Mouse (Mus musculus): ENCODE results near the gene Pfas. TPM values are rescaled to one million over a fixed set of nuclear protein-coding genes. Genes with fewer than 3 reads are reported as not detected.

Pfas gene
- polyA plus RNA-seq, 1 experiment = 22.7 TPM

DNA sequence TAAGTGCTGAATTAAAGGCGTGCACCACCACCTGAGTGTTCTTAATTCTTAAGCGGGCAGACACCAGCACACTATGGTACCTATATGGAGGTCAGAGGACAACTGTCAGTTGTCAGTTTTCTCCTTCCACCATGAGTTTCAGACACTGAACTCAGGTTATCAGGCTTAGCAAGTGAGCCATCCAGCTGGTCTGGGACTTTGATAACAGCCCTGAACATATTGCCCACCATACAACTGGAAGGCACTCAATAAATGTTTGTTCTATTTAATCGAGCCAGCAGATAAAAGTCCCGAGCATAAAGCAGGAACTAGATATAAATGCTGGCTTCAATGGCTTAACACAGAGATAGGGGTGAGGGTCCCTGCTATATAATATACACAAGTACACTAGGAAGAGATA, 11.2 kb downstream of the Pfas start:
- Histone ChIP-seq H3K27ac (ENCODE audit: insufficient read depth, low read length) (no peak overlapping the region), H3K4me3 (ENCODE audit: insufficient read depth, low read length) (no peak overlapping the region), H3K4me1 (ENCODE audit: control insufficient read depth, insufficient read depth, low read length) (no peaks in the 10 kb centered on the region)
- no peak for TF ChIP-seq POLR2A (IDR thresholded peaks at IDR 0.05; ENCODE audit: low read depth, low read length)
- TF ChIP-seq CTCF (IDR thresholded peaks at IDR 0.05; ENCODE audit: borderline replicate concordance, insufficient read depth, low read length) = no peak

DNA sequence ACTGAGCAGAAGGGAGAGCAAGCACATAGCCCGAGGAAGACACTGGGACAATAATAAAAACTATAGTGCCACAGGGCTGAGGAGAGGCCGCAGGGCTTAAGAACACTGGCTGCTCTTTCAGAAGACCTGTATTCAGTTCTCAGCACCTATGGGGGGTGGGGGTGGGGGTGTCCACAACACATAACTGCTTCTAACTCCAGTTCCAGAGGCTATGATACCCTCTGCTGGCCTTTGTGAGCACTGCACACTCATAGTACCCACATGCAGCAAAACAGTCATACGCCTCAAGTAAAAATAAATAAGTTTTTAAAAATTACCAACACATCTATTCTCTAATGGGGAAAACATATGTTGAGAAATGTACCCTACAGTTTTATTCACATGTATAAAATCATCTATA, 13.9 kb downstream of the Pfas start:
- H3K27ac ChIP-seq (ENCODE audit: insufficient read depth, low read length) = no peak overlapping the region
- TF ChIP-seq CTCF (IDR thresholded peaks at IDR 0.05; ENCODE audit: borderline replicate concordance, insufficient read depth, low read length) (no peak), POLR2A (IDR thresholded peaks at IDR 0.05; ENCODE audit: low read depth, low read length) (no peak)
- H3K4me3 ChIP-seq (ENCODE audit: insufficient read depth, low read length) = no peak overlapping the region
- H3K4me1 ChIP-seq (ENCODE audit: control insufficient read depth, insufficient read depth, low read length) = no peaks in the 10 kb centered on the region

DNA sequence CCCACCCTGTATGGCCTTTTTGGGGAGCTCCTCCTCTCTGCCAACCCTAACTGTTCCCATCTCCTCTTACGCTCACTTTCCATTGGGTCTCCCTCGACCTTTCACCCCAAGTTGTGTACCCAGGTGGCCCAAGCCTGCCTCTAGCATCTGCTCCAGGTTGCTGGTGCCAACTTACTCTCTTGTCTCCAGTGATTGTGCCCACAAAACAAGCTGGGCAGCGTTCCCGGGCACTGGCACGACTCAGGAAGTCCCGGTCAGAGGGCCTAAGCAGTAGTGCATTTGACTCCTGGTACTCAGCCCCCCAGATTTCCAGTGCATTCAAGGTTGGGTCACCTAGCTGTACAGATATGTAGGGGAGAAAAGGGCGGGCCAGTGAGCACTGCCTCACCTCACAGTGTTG, 15.1 kb downstream of the Pfas start:
- no peaks in the 10 kb centered on the region for H3K4me1 ChIP-seq (ENCODE audit: control insufficient read depth, insufficient read depth, low read length)
- no peak for TF ChIP-seq CTCF (IDR thresholded peaks at IDR 0.05; ENCODE audit: borderline replicate concordance, insufficient read depth, low read length)
- no peak for TF ChIP-seq POLR2A (IDR thresholded peaks at IDR 0.05; ENCODE audit: low read depth, low read length)
- no peak overlapping the region for H3K27ac ChIP-seq (ENCODE audit: insufficient read depth, low read length)
- no peak overlapping the region for H3K4me3 ChIP-seq (ENCODE audit: insufficient read depth, low read length)

DNA sequence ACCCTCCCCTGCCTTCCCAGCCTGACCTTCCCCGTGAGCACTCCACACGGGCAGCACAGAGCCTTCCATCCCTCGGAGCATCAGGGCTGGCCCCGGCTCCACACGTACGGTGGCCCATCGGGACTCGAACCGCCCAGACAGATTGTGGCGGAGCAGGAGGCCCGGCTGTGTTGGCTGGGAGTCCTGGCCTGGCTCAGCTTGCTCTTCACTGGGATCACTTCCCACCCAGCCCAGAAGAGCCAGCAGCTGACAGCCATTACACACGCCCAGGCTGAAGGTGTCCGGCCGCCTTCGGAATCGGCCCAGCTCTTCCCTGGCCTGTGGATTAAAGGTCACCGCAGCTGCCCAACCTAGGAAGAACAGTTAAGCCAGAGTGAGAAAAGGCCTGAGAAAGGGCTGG, 19.9 kb downstream of the Pfas start:
- no peak for TF ChIP-seq POLR2A (IDR thresholded peaks at IDR 0.05; ENCODE audit: low read depth, low read length)
- no peak for TF ChIP-seq CTCF (IDR thresholded peaks at IDR 0.05; ENCODE audit: borderline replicate concordance, insufficient read depth, low read length)
- no peak overlapping the region for H3K27ac ChIP-seq (ENCODE audit: insufficient read depth, low read length)
- no peak overlapping the region for H3K4me3 ChIP-seq (ENCODE audit: insufficient read depth, low read length)
- H3K4me1 ChIP-seq (ENCODE audit: control insufficient read depth, insufficient read depth, low read length) = no peaks in the 10 kb centered on the region

DNA sequence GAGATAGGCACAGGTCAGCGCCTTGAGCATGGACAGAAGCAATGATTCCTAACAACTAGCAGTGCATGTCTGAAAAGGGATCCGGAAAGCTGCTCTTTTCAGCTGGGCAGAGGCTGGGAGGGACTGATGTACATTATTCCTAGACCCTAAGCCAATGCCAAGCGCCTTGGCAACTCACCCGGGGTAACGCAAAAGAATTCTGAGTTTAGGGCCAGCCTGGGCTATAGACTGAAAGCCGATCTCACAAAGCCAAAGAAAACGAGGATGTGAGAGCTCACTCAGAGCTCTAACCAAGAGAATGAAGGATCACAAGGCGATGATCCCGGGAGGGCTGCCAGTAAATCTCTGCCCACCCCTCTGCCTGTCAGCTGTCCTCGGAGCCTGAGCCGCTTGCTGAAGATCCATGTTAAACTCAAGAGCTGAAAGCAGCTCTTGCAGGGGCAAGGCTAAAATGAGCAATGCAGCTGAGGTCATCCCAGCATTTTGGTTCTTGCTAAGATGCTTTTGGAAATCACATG, 20.8 kb downstream of the Pfas start:
- no peak overlapping the region for H3K4me3 ChIP-seq (ENCODE audit: insufficient read depth, low read length)
- no peak overlapping the region for H3K27ac ChIP-seq (ENCODE audit: insufficient read depth, low read length)
- TF ChIP-seq POLR2A (IDR thresholded peaks at IDR 0.05; ENCODE audit: low read depth, low read length) = no peak
- no peak for TF ChIP-seq CTCF (IDR thresholded peaks at IDR 0.05; ENCODE audit: borderline replicate concordance, insufficient read depth, low read length)
- H3K4me1 ChIP-seq (ENCODE audit: control insufficient read depth, insufficient read depth, low read length) = no peaks in the 10 kb centered on the region

- Histone ChIP-seq H3K4me3 (ENCODE audit: insufficient read depth, low read length) (no peak overlapping the region), H3K4me1 (ENCODE audit: control insufficient read depth, insufficient read depth, low read length) (no peaks in the 10 kb centered on the region), H3K27ac (ENCODE audit: insufficient read depth, low read length) (no peak overlapping the region)
- TF ChIP-seq POLR2A (IDR thresholded peaks at IDR 0.05; ENCODE audit: low read depth, low read length) (no peak), CTCF (IDR thresholded peaks at IDR 0.05; ENCODE audit: borderline replicate concordance, insufficient read depth, low read length) (peak; percentile 56; the same call in 1 of the 2 replicates)
Measured at GRCm38 (mm10) chr11:68982639-68983369, 25.5 kb downstream of the Pfas start.

DNA sequence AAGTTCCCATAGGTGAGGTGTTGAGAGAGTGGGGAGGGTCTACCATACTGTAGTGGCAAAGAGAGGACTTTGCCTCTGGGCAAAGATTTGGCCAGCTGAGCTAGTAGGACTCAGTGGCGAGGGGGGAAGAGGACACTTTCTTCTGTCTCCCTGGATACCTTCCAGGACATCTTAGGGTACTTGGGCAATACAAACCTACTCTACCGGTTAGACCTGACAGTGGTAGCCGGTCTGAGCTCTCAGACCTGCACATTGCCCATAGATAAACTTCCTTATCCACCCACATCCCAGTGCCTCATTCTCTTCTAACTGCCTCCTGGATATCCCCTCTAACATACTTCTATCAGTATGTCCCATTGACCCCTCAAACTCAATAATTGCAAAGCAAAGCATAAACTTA, 27.3 kb downstream of the Pfas start:
- Histone ChIP-seq H3K27ac (ENCODE audit: insufficient read depth, low read length) (no peak overlapping the region), H3K4me3 (ENCODE audit: insufficient read depth, low read length) (no peak overlapping the region), H3K4me1 (ENCODE audit: control insufficient read depth, insufficient read depth, low read length) (no peaks in the 10 kb centered on the region)
- TF ChIP-seq CTCF (IDR thresholded peaks at IDR 0.05; ENCODE audit: borderline replicate concordance, insufficient read depth, low read length) (no peak), POLR2A (IDR thresholded peaks at IDR 0.05; ENCODE audit: low read depth, low read length) (no peak)

DNA sequence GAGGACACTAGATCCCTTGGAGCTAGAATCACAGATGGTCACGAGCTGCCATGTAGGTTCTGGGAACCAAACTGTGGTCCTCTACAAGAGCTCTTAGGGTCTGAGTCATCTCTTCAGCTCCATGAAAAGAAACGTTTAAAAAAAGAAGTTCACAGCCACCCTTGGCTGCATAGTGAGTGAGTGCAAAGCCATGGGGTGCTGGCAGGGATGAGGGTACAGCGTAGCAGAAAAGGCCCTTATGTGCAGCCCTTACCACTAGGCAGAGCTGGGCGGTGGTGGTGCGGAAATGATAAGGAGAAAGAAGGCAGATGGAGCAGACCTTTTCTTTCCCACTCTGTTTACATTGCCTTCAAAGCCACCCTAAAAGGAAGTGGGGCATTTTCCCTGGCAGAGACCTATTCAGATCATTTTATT, 28.9 kb downstream of the Pfas start:
- Histone ChIP-seq H3K4me1 (ENCODE audit: control insufficient read depth, insufficient read depth, low read length) (no peaks in the 10 kb centered on the region), H3K4me3 (ENCODE audit: insufficient read depth, low read length) (no peak overlapping the region), H3K27ac (ENCODE audit: insufficient read depth, low read length) (no peak overlapping the region)
- no peak for TF ChIP-seq CTCF (IDR thresholded peaks at IDR 0.05; ENCODE audit: borderline replicate concordance, insufficient read depth, low read length)
- no peak for TF ChIP-seq POLR2A (IDR thresholded peaks at IDR 0.05; ENCODE audit: low read depth, low read length)

DNA sequence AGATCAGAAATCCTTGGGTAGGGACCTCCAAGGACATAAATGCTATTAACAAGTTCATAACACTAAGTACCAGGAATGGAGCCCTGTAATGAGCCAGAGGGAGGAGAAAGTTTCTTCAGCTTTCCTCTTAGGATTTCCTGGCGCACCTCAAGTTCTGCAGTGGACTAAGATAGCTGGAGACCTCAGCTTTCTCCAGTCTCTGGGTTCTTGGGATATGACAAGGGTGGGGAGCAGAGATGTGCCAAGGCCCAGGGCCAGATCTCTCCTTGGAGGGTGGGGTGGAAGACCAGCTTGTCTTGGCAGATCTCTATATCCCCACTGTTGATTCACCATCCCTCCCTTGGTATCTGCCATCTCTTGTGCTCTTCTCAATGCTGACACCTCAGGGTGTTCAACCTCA, 32.7 kb downstream of the Pfas start:
- TF ChIP-seq POLR2A (IDR thresholded peaks at IDR 0.05; ENCODE audit: low read depth, low read length) (no peak), CTCF (IDR thresholded peaks at IDR 0.05; ENCODE audit: borderline replicate concordance, insufficient read depth, low read length) (no peak)

DNA sequence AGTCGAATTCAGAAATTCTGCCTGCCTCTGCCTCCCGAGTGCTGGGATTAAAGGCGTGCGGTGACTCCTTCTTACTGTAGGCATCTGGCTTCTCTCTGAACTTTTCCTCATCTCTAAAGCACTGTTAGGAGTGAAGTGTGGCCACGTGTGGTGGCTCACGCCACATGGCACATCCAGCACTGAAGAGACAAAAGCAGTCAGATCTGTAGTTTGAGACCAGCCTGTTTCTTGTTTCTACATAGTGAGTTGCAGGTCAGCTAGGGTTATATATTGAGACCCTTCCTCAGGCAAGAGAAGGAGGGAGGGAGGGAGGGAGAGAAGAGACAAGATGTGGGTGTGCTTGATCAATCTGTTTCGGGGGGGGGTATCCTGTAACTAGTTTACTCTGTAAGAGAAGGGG, 33.2 kb downstream of the Pfas start, which contains the start of gene Rangrf:
Gene Rangrf, minus strand, starts transcription at position 101 of the 400 bp plus-strand sequence.
- Histone ChIP-seq H3K4me3 (ENCODE audit: insufficient read depth, low read length) (peak within 1 kb of the TSS; percentile 31; the same call in 1 of the 2 replicates), H3K4me1 (ENCODE audit: control insufficient read depth, insufficient read depth, low read length) (0 out of 2 replicates have a peak, but pooled peaks cover 2% of the 10 kb centered on the region), H3K27ac (ENCODE audit: insufficient read depth, low read length) (no peak within 1 kb of the TSS)
- TF ChIP-seq POLR2A (IDR thresholded peaks at IDR 0.05; ENCODE audit: low read depth, low read length) (no peak), CTCF (IDR thresholded peaks at IDR 0.05; ENCODE audit: borderline replicate concordance, insufficient read depth, low read length) (no peak)

More for the DNA sequence above, 32.7 kb downstream of the Pfas start:
- H3K4me3 ChIP-seq (ENCODE audit: insufficient read depth, low read length) = no peak overlapping the region
- no peak overlapping the region for H3K27ac ChIP-seq (ENCODE audit: insufficient read depth, low read length)
- H3K4me1 ChIP-seq (ENCODE audit: control insufficient read depth, insufficient read depth, low read length) = 0 out of 2 replicates have a peak, but pooled peaks cover 2% of the 10 kb centered on the region
